Mouse (Mus musculus) hindbrain, embryonic 10.5 days (tissue): Measurements from ENCODE around the gene 1700029J07Rik. TPM values are rescaled to one million over a fixed set of nuclear protein-coding genes. Genes with fewer than 3 reads are reported as not detected.

Source experiments
- DNase-seq: peaks from one replicate; pipeline ENCODE4 v3.0.0-alpha.2; 2017; ENCODE audit warnings: low spot score
- H3K27ac ChIP-seq: fragments of 300-500 bp; sonication (generic); 2 replicates; pipeline ENCODE4 v1.5.1; 2016; ENCODE audit warnings: mild to moderate bottlenecking, moderate library complexity
- H3K27me3 ChIP-seq: fragments of 300-500 bp; sonication (generic); 2 replicates; pipeline ENCODE4 v1.6.1; 2016; ENCODE audit warnings: mild to moderate bottlenecking; ENCODE audit not compliant: poor library complexity, insufficient read depth, severe bottlenecking
- H3K36me3 ChIP-seq: fragments of 300-500 bp; sonication (generic); 2 replicates; pipeline ENCODE4 v1.6.1; 2016; ENCODE audit warnings: mild to moderate bottlenecking, moderate library complexity
- H3K4me1 ChIP-seq: fragments of 300-500 bp; sonication (generic); replicated peaks from 2 replicates; pipeline ENCODE4 v1.6.1; 2016; ENCODE audit warnings: mild to moderate bottlenecking
- H3K4me3 ChIP-seq: fragments of 300-500 bp; sonication (generic); 2 replicates; pipeline ENCODE4 v1.5.1; 2016; ENCODE audit warnings: mild to moderate bottlenecking, moderate library complexity
- H3K9me3 ChIP-seq: fragments of 300-500 bp; sonication (generic); 2 replicates; pipeline ENCODE4 v1.6.1; 2016; ENCODE audit warnings: mild to moderate bottlenecking, moderate library complexity
- WGBS: fragments of 180-500 bp; shearing (Covaris S2); methylation state at CpG from one replicate; pipeline ENCODE4 v1.1.7; 2016; 5-methylcytosine and 5-hydroxymethylcytosine counted together
- polyA plus RNA-seq: library from polyadenylated mRNA; unstranded; fragments of >200 nt; fragmentation: Nextera tagmentation; extraction: Ambion mirVana; gene quantifications from 2 replicates; pipeline ENCODE4 v1.2.1, GENCODE M21; 2016

1700029J07Rik gene
- polyA plus RNA-seq, 1 experiment from 2014 or later = 3.8 TPM

DNA sequence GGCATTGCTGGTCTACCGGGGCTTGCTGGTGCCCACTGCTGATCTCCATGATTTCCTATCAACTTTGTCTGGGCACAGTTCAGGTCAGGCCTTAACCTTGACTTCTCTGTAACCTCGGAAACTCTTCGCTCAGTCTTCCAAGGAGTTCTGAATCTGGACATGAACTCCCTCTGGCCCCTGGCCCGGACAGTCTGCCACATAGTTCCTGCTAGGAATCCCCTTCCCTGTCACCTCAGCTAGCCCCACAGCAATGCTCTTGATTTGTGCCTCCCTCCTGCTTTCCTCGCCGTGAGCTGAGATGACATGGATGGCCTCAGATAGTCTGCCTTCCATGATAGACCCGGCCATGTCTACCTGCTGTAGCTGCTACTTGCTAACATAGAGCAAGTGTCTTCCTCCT lies 54.7 kb downstream of the 1700029J07Rik start:
- Histone ChIP-seq H3K27me3 (no peaks in the 10 kb centered on the region), H3K9me3 (no peaks in the 10 kb centered on the region), H3K4me3 (no peak overlapping the region), H3K4me1 (0 out of 2 replicates have a peak, but pooled peaks cover 4% of the 10 kb centered on the region), H3K27ac (no peak overlapping the region), H3K36me3 (no peaks in the 10 kb centered on the region)
- DNase-seq = no peak
- WGBS = 92% methylated on average over 7 of the region's 7 CpGs

DNA sequence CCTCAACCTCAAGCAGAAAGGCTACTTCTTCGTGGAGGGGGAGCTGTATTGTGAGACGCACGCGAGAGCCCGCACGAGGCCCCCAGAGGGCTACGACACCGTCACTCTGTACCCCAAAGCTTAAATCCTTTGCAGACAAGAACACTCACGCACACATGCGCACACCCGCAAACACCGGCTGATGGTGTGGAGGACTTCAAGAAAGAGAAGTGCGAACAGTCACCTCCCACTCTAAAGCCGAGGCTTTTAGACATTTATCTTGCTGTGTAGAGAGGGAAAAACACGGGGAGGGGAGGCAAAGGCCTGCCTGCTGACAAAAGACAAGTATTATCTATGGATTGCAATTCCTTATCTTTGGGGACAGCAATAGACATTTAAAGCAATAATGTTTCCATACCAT lies 56.2 kb downstream of the 1700029J07Rik start:
- Histone ChIP-seq H3K9me3 (no peaks in the 10 kb centered on the region), H3K4me3 (no peak overlapping the region), H3K27ac (no peak overlapping the region), H3K27me3 (no peaks in the 10 kb centered on the region), H3K36me3 (no peaks in the 10 kb centered on the region), H3K4me1 (0 out of 2 replicates have a peak, but pooled peaks cover 4% of the 10 kb centered on the region)
- 91% methylated on average over 15 of the region's 15 CpGs for WGBS
- DNase-seq = no peak

DNA sequence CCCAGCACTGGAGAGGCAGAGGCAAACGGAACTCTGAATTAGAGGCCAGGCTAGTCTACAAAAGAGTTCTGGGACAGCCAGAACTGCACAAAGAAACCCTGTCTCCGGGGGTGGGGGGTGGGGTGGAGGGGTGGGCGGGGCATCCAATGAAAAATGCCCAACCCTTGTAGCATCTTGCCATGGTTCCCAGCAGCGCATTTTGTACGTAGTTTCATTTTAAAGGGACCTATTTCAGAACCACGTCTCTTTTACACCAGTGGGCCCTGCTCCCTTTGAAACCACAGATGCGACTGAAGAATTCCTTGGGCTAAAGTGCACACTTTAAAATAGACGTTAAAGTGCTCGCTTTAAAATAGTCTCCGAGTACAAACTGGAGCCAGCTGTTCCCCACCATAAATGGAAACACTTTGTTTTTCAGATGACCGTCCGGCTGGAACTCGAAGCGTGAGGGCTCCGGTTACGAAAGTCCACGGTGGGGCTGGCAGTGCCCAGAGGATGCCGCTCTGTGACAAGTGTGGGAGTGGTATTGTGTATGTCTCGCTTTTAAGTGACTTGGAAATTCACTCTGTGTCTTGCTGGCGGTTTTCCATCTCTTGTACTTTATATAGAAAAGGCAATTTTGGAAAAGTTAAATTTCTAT lies 57.9 kb downstream of the 1700029J07Rik start:
- Histone ChIP-seq H3K27ac (no peak overlapping the region), H3K4me3 (no peak overlapping the region), H3K4me1 (0 out of 2 replicates have a peak, but pooled peaks cover 4% of the 10 kb centered on the region), H3K9me3 (no peaks in the 10 kb centered on the region), H3K36me3 (no peaks in the 10 kb centered on the region), H3K27me3 (no peaks in the 10 kb centered on the region)
- 82% methylated on average over 20 of the region's 20 CpGs for WGBS
- no peak for DNase-seq

DNA sequence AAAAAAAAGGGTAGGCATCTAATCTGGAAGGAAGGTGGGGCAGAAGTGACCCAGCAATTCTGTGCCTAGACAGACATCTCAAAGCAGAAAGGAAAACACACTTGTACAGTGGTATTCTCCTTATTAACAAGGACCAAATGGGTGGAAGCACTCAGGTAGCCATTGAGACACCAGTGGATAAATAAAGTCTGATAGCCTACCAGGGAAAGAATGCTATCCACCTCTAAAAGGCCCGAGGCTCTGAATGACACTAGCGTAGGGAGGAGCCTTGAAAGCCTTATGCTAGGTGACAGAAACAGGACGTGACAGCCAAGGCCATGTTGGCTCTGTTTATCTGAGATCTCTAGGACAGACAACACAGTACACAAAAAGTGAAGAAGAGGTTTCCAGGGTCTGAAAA lies 58.6 kb downstream of the 1700029J07Rik start:
- H3K27ac ChIP-seq = no peak overlapping the region
- H3K4me1 ChIP-seq = 0 out of 2 replicates have a peak, but pooled peaks cover 4% of the 10 kb centered on the region
- H3K36me3 ChIP-seq = no peaks in the 10 kb centered on the region
- 89% methylated on average over 3 of the region's 3 CpGs for WGBS
- H3K27me3 ChIP-seq = no peaks in the 10 kb centered on the region
- H3K9me3 ChIP-seq = no peaks in the 10 kb centered on the region
- DNase-seq = no peak
- H3K4me3 ChIP-seq = no peak overlapping the region

DNA sequence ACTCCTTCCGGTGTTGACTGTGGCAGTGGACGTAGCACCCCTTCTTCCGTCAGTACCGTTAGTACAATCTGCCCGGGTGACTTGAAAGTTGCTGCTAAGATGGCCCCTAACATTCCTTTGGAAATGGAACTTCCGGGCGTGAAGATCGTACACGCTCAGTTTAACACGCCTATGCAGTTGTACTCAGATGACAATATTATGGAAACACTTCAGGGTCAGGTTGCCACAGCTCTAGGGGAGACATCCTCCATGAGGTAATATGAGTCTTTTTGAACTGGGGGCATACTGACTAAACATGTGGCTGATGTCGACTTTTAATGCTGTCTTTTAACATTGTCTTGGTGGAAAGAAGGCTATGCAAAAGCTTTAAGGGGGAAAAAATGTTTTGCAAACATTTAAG lies 61.3 kb downstream of the 1700029J07Rik start:
- H3K9me3 ChIP-seq = no peaks in the 10 kb centered on the region
- no peaks in the 10 kb centered on the region for H3K27me3 ChIP-seq
- no peak overlapping the region for H3K27ac ChIP-seq
- 85% methylated on average over 11 of the region's 11 CpGs for WGBS
- H3K4me3 ChIP-seq = no peak overlapping the region
- no peaks in the 10 kb centered on the region for H3K36me3 ChIP-seq
- no peak for DNase-seq
- 0 out of 2 replicates have a peak, but pooled peaks cover 4% of the 10 kb centered on the region for H3K4me1 ChIP-seq

DNA sequence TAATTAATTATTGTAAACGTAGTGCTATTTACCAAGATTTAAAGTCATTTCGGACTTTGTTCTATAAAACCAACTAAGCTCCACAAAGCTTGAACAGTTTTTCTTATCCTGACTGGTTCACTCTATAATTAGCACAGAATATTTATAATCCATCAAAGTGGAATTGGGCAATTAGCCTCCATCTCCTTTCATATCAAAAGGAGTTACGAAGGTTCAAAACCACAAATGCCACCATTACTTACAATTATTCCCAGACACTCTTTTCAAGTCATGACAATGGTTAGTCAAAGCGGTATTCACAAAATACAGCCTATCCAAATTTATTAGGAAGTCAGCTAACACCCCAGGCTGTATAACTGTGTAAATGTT lies 68.8 kb downstream of the 1700029J07Rik start:
- WGBS = 94% methylated on average over 4 of the region's 4 CpGs
- no peak overlapping the region for H3K27ac ChIP-seq
- H3K36me3 ChIP-seq = no peaks in the 10 kb centered on the region
- no peaks in the 10 kb centered on the region for H3K27me3 ChIP-seq
- H3K4me3 ChIP-seq = no peak overlapping the region
- no peaks in the 10 kb centered on the region for H3K4me1 ChIP-seq
- no peaks in the 10 kb centered on the region for H3K9me3 ChIP-seq
- DNase-seq = no peak

DNA sequence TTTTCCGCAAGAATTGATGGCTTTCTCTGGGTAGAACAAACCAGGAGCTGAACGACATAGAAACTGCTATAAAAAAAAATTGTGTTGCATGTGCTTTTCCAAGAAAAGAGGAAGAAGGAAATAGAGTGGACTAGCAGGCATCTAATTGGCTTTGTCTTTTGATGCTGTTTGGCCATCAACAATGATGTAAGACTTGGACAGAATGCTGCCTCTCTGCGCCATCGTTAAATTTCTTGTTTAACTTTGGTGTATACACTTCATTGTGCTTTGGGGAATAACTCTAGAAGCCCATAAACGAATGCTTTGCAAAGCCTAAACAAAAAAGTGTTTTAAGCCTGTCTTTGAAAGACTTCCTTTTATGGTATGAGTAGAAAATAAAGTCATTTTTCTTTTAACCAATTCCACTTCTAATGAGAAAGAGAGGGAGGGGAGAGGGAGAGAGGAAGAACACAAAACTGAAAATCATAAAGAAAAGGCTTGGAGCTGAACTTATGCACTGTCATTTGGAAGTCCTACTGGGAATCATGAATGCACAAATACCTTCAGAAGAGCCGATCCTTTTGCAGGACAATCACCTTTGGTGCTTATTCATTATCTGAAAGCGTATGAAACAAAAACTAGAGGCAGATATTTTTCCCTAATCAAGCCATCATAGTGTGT lies 69.3 kb downstream of the 1700029J07Rik start:
- Histone ChIP-seq H3K36me3 (no peaks in the 10 kb centered on the region), H3K27ac (no peak overlapping the region), H3K4me3 (no peak overlapping the region), H3K4me1 (no peaks in the 10 kb centered on the region), H3K9me3 (no peaks in the 10 kb centered on the region), H3K27me3 (no peaks in the 10 kb centered on the region)
- 89% methylated on average over 7 of the region's 7 CpGs for WGBS
- no peak for DNase-seq

DNA sequence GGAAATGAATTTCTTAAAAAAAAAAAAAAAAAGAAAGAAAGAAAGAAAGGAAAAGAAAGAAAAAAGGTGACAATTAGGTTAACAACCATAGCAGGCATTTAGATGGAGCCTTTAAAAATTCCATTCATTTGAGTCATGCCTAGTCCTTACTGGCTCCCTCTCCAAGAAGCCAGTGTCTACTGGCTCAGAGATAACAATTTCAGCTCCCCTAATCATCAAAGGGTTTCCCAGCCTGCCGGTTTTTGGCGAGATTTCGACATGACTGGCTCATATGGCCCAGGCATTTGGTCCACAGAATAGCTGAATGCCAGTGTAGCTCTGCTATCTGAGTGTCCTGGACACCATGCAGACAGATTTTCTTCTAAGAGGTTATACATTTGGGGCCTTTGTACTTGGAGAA lies 71.4 kb downstream of the 1700029J07Rik start:
- no peaks in the 10 kb centered on the region for H3K9me3 ChIP-seq
- WGBS = 53% methylated on average over 3 of the region's 3 CpGs
- peaks cover 4% of the 10 kb centered on the region; the same call in 1 of the 2 replicates for H3K4me1 ChIP-seq
- no peak overlapping the region for H3K27ac ChIP-seq
- H3K4me3 ChIP-seq = no peak overlapping the region
- DNase-seq = no peak
- H3K36me3 ChIP-seq = no peaks in the 10 kb centered on the region
- H3K27me3 ChIP-seq = no peaks in the 10 kb centered on the region

Other genes with a start within 250 kb of the 1700029J07Rik start
- gene Pdlim3, start 89.8 kb downstream of the 1700029J07Rik start, polyA plus RNA-seq = 1.0 and 2.8 TPM in 2 replicates
- not detected in 2 replicates for gene Ccdc110, start 40.6 kb downstream of the 1700029J07Rik start, polyA plus RNA-seq
- gene Ufsp2, start 276 bp upstream of the 1700029J07Rik start, polyA plus RNA-seq = 49.0 and 60.8 TPM in 2 replicates
- gene Lrp2bp, start 24.1 kb upstream of the 1700029J07Rik start, polyA plus RNA-seq = 0.10 and 0.26 TPM in 2 replicates
- gene Ankrd37, start 30.5 kb upstream of the 1700029J07Rik start, polyA plus RNA-seq = 18.6 and 19.0 TPM in 2 replicates
- 14.9 and 19.8 TPM in 2 replicates for gene Cfap97, start 176.5 kb upstream of the 1700029J07Rik start, polyA plus RNA-seq
- gene Snx25, start 176.9 kb upstream of the 1700029J07Rik start, polyA plus RNA-seq = 2.9 and 4.1 TPM in 2 replicates
- 504 and 541 TPM in 2 replicates for gene Slc25a4, start 236.0 kb upstream of the 1700029J07Rik start, polyA plus RNA-seq